Mouse (Mus musculus): ENCODE data around the gene Emcn. TPM values are rescaled to one million over a fixed set of nuclear protein-coding genes. Genes with fewer than 3 reads are reported as not detected.

The Emcn gene
- polyA plus RNA-seq, 1 experiment = not detected

DNA sequence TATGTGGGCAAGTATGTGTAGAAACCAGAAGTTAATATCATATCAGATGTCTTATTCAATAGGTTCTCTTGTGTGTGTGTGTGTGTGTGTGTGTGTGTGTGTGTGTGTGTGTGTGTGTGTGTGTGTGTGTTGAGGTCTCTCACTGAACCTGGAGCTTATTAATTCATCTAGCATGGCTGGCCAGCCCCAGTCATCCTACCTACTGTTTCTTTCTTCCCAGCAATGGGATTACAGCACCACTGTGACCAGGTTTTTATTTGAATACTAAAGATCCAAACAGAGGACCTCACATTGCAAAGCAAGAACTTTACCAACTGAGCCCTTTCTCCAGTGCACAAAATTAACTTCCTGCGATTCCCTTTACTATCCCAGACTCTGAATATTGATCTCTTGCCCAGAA lies 131.3 kb downstream of the Emcn start:
- Histone ChIP-seq H3K4me1 (ENCODE audit: control insufficient read depth, insufficient read depth, low read length) (no peaks in the 10 kb centered on the region), H3K27ac (ENCODE audit: insufficient read depth, low read depth, low read length) (no peak overlapping the region), H3K4me3 (ENCODE audit: insufficient read depth, low read length) (no peak overlapping the region)
- TF ChIP-seq CTCF (IDR thresholded peaks at IDR 0.05; ENCODE audit: low read depth, low read length) (no peak), POLR2A (IDR thresholded peaks at IDR 0.05; ENCODE audit: borderline replicate concordance, low read depth, low read length) (no peak)

DNA sequence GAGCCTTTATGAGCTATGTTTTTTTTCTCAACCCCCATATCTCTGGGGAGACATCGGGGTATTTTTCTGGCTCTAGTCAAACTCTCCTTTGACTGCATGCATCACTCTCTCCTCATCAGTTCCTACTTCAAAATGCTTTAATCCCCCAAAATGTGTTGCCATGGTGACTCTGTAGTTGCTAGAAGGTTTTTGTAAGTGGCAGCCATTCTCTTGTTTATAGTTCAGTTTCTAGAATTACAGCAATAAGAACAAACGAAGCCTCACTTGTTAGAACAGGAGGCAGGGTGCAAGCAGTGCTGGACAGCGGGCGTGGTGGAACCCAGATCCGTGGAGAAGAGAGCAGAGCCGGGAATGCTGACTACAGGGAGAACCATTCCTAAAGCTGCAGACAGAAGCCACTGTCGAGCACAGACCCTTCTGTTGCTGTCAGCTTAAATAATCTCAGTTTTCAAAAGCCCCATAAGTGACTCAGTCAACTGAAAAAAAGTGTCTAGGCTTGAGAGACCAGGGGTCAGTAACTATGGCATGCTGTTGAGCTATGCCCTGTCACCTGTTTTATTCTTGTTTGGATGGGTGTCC lies 139.0 kb downstream of the Emcn start:
- Histone ChIP-seq H3K4me1 (ENCODE audit: control insufficient read depth, insufficient read depth, low read length) (no peaks in the 10 kb centered on the region), H3K4me3 (ENCODE audit: insufficient read depth, low read length) (no peak overlapping the region)

DNA sequence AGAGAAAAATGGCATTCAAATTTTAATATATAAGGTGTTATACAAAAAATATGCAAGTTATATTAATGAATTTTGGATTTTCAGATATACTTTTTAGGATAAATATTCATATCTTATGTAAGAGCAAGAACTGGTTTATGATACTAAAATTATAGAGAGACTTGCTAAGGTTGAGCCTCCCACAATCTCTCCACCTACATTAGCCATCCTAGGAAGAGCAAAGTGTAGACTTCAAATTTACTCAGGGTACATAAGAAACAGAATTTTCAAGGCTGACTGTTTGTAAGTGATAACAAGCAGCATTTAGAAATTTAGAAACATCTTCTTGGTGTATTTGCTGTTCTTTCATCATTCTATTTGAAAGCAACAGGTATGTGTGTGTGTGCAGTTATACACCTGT lies 140.3 kb downstream of the Emcn start:
- no peak for TF ChIP-seq POLR2A (IDR thresholded peaks at IDR 0.05; ENCODE audit: borderline replicate concordance, low read depth, low read length)
- no peak for TF ChIP-seq CTCF (IDR thresholded peaks at IDR 0.05; ENCODE audit: low read depth, low read length)
- H3K27ac ChIP-seq (ENCODE audit: insufficient read depth, low read depth, low read length) = no peak overlapping the region
- H3K4me1 ChIP-seq (ENCODE audit: control insufficient read depth, insufficient read depth, low read length) = no peaks in the 10 kb centered on the region
- H3K4me3 ChIP-seq (ENCODE audit: insufficient read depth, low read length) = no peak overlapping the region

More for the DNA sequence above, 139.0 kb downstream of the Emcn start:
- TF ChIP-seq POLR2A (IDR thresholded peaks at IDR 0.05; ENCODE audit: borderline replicate concordance, low read depth, low read length) (no peak), CTCF (IDR thresholded peaks at IDR 0.05; ENCODE audit: low read depth, low read length) (no peak)
- no peak overlapping the region for H3K27ac ChIP-seq (ENCODE audit: insufficient read depth, low read depth, low read length)

Measured in bone marrow macrophage, adult 2 months (primary cell).